Mouse (Mus musculus): Measurements from ENCODE around the gene Slc15a5. TPM values are rescaled to one million over a fixed set of nuclear protein-coding genes. Genes with fewer than 3 reads are reported as not detected.
A peak's percentile ranks its signal among the peaks of the same experiment; 100 is the strongest.
"Not testable (repeated sequence)": the region's sequence is repeated elsewhere in the genome, so short reads cannot be mapped to it uniquely, and the experiment has no call there.

Gene Slc15a5
- polyA plus RNA-seq, 1 experiment from 2014 or later = not detected

GRCm38 (mm10) chr6:138089084-138089483 is 9.4 kb upstream of the Slc15a5 start:
- H3K4me1 ChIP-seq (ENCODE audit: control insufficient read depth, insufficient read depth, low read length) = no peaks in the 10 kb centered on the region
- no peak overlapping the region for H3K27ac ChIP-seq (ENCODE audit: low read depth, low read length)
- H3K4me3 ChIP-seq (ENCODE audit: low read depth, low read length) = no peak overlapping the region
- H3K4me2 ChIP-seq (ENCODE audit: low read length) = no peak overlapping the region
- H3K9me3 ChIP-seq (replicated peaks; ENCODE audit: control insufficient read depth, low read length) = no peaks in the 10 kb centered on the region
- H3K36me3 ChIP-seq (ENCODE audit: control insufficient read depth, insufficient read depth, low read length) = no peaks in the 10 kb centered on the region
- no peak for ATAC-seq
- WGBS = 84% methylated on average over 8 of the region's 8 CpGs
- DNase-seq (ENCODE audit: low spot score) = no peak
- no peaks in the 10 kb centered on the region for H3K27me3 ChIP-seq (replicated peaks; ENCODE audit: control insufficient read depth, insufficient read depth, low read length)
- no peak overlapping the region for H3K9ac ChIP-seq (ENCODE audit: low read length)

- not testable (repeated sequence) for H3K4me1 ChIP-seq (ENCODE audit: control insufficient read depth, insufficient read depth, low read length); H3K36me3 ChIP-seq (ENCODE audit: control insufficient read depth, insufficient read depth, low read length); ATAC-seq; H3K27ac ChIP-seq (ENCODE audit: low read depth, low read length); H3K9ac ChIP-seq (ENCODE audit: low read length); DNase-seq (ENCODE audit: low spot score); H3K4me3 ChIP-seq (ENCODE audit: low read depth, low read length); H3K27me3 ChIP-seq (replicated peaks; ENCODE audit: control insufficient read depth, insufficient read depth, low read length); H3K9me3 ChIP-seq (replicated peaks; ENCODE audit: control insufficient read depth, low read length); H3K4me2 ChIP-seq (ENCODE audit: low read length)
Measured at GRCm38 (mm10) chr6:138086421-138086820, 6.7 kb upstream of the Slc15a5 start.

GRCm38 (mm10) chr6:138080778-138081549 is 1.2 kb upstream of the Slc15a5 start:
- no peak overlapping the region for H3K4me3 ChIP-seq (ENCODE audit: low read depth, low read length)
- H3K27ac ChIP-seq (ENCODE audit: low read depth, low read length) = no peak overlapping the region
- H3K9ac ChIP-seq (ENCODE audit: low read length) = no peak overlapping the region
- no peaks in the 10 kb centered on the region for H3K36me3 ChIP-seq (ENCODE audit: control insufficient read depth, insufficient read depth, low read length)
- 87% methylated on average over 6 of the region's 6 CpGs for WGBS
- no peak for ATAC-seq
- H3K4me1 ChIP-seq (ENCODE audit: control insufficient read depth, insufficient read depth, low read length) = no peaks in the 10 kb centered on the region
- DNase-seq (ENCODE audit: low spot score) = no peak
- H3K4me2 ChIP-seq (ENCODE audit: low read length) = no peak overlapping the region
- H3K27me3 ChIP-seq (replicated peaks; ENCODE audit: control insufficient read depth, insufficient read depth, low read length) = no peaks in the 10 kb centered on the region
- H3K9me3 ChIP-seq (replicated peaks; ENCODE audit: control insufficient read depth, low read length) = no peaks in the 10 kb centered on the region

GRCm38 (mm10) chr6:138077681-138078439 is 1.9 kb downstream of the Slc15a5 start:
- no peak overlapping the region for H3K4me2 ChIP-seq (ENCODE audit: low read length)
- no peak overlapping the region for H3K27ac ChIP-seq (ENCODE audit: low read depth, low read length)
- H3K27me3 ChIP-seq (replicated peaks; ENCODE audit: control insufficient read depth, insufficient read depth, low read length) = no peaks in the 10 kb centered on the region
- DNase-seq (ENCODE audit: low spot score) = no peak
- H3K36me3 ChIP-seq (ENCODE audit: control insufficient read depth, insufficient read depth, low read length) = no peaks in the 10 kb centered on the region
- no peak for ATAC-seq
- no peak overlapping the region for H3K4me3 ChIP-seq (ENCODE audit: low read depth, low read length)
- WGBS = 89% methylated on average over 5 of the region's 5 CpGs
- H3K9me3 ChIP-seq (replicated peaks; ENCODE audit: control insufficient read depth, low read length) = no peaks in the 10 kb centered on the region
- no peaks in the 10 kb centered on the region for H3K4me1 ChIP-seq (ENCODE audit: control insufficient read depth, insufficient read depth, low read length)
- H3K9ac ChIP-seq (ENCODE audit: low read length) = no peak overlapping the region

- no peak overlapping the region for H3K9ac ChIP-seq (ENCODE audit: low read length)
- no peaks in the 10 kb centered on the region for H3K27me3 ChIP-seq (replicated peaks; ENCODE audit: control insufficient read depth, insufficient read depth, low read length)
- ATAC-seq = no peak
- no peaks in the 10 kb centered on the region for H3K4me1 ChIP-seq (ENCODE audit: control insufficient read depth, insufficient read depth, low read length)
- H3K27ac ChIP-seq (ENCODE audit: low read depth, low read length) = no peak overlapping the region
- H3K36me3 ChIP-seq (ENCODE audit: control insufficient read depth, insufficient read depth, low read length) = no peaks in the 10 kb centered on the region
- DNase-seq (ENCODE audit: low spot score) = no peak
- no peaks in the 10 kb centered on the region for H3K9me3 ChIP-seq (replicated peaks; ENCODE audit: control insufficient read depth, low read length)
- 100% methylated on average over 1 of the region's 1 CpGs for WGBS
- no peak overlapping the region for H3K4me3 ChIP-seq (ENCODE audit: low read depth, low read length)
- no peak overlapping the region for H3K4me2 ChIP-seq (ENCODE audit: low read length)
Measured at GRCm38 (mm10) chr6:138075723-138076122, 4.0 kb downstream of the Slc15a5 start.

- WGBS = 76% methylated on average over 2 of the region's 2 CpGs
- no peaks in the 10 kb centered on the region for H3K4me1 ChIP-seq (ENCODE audit: control insufficient read depth, insufficient read depth, low read length)
- no peak overlapping the region for H3K27ac ChIP-seq (ENCODE audit: low read depth, low read length)
- H3K4me3 ChIP-seq (ENCODE audit: low read depth, low read length) = no peak overlapping the region
- H3K9me3 ChIP-seq (replicated peaks; ENCODE audit: control insufficient read depth, low read length) = no peaks in the 10 kb centered on the region
- no peaks in the 10 kb centered on the region for H3K27me3 ChIP-seq (replicated peaks; ENCODE audit: control insufficient read depth, insufficient read depth, low read length)
- DNase-seq (ENCODE audit: low spot score) (no peak), ATAC-seq (no peak)
- no peak overlapping the region for H3K4me2 ChIP-seq (ENCODE audit: low read length)
- no peaks in the 10 kb centered on the region for H3K36me3 ChIP-seq (ENCODE audit: control insufficient read depth, insufficient read depth, low read length)
- H3K9ac ChIP-seq (ENCODE audit: low read length) = no peak overlapping the region
Measured at GRCm38 (mm10) chr6:138073540-138073939, 6.2 kb downstream of the Slc15a5 start.

- H3K27me3 ChIP-seq (replicated peaks; ENCODE audit: control insufficient read depth, insufficient read depth, low read length) = no peaks in the 10 kb centered on the region
- H3K36me3 ChIP-seq (ENCODE audit: control insufficient read depth, insufficient read depth, low read length) = no peaks in the 10 kb centered on the region
- ATAC-seq (no peak), DNase-seq (ENCODE audit: low spot score) (peak; percentile 16)
- WGBS = 73% methylated on average over 8 of the region's 8 CpGs
- H3K4me2 ChIP-seq (ENCODE audit: low read length) = no peak overlapping the region
- H3K4me1 ChIP-seq (ENCODE audit: control insufficient read depth, insufficient read depth, low read length) = no peaks in the 10 kb centered on the region
- no peak overlapping the region for H3K27ac ChIP-seq (ENCODE audit: low read depth, low read length)
- no peaks in the 10 kb centered on the region for H3K9me3 ChIP-seq (replicated peaks; ENCODE audit: control insufficient read depth, low read length)
- H3K4me3 ChIP-seq (ENCODE audit: low read depth, low read length) = no peak overlapping the region
- no peak overlapping the region for H3K9ac ChIP-seq (ENCODE audit: low read length)
Measured at GRCm38 (mm10) chr6:138072963-138073339, 6.8 kb downstream of the Slc15a5 start.

GRCm38 (mm10) chr6:138072110-138072962 is 7.4 kb downstream of the Slc15a5 start:
- Histone ChIP-seq H3K4me2 (ENCODE audit: low read length) (no peak overlapping the region), H3K27ac (ENCODE audit: low read depth, low read length) (no peak overlapping the region), H3K9me3 (replicated peaks; ENCODE audit: control insufficient read depth, low read length) (no peaks in the 10 kb centered on the region), H3K36me3 (ENCODE audit: control insufficient read depth, insufficient read depth, low read length) (no peaks in the 10 kb centered on the region), H3K4me3 (ENCODE audit: low read depth, low read length) (no peak overlapping the region), H3K4me1 (ENCODE audit: control insufficient read depth, insufficient read depth, low read length) (no peaks in the 10 kb centered on the region), H3K9ac (ENCODE audit: low read length) (no peak overlapping the region), H3K27me3 (replicated peaks; ENCODE audit: control insufficient read depth, insufficient read depth, low read length) (no peaks in the 10 kb centered on the region)
- 72% methylated on average over 5 of the region's 5 CpGs for WGBS
- no peak for DNase-seq (ENCODE audit: low spot score)
- ATAC-seq = no peak
